In the genomic region with DNA sequence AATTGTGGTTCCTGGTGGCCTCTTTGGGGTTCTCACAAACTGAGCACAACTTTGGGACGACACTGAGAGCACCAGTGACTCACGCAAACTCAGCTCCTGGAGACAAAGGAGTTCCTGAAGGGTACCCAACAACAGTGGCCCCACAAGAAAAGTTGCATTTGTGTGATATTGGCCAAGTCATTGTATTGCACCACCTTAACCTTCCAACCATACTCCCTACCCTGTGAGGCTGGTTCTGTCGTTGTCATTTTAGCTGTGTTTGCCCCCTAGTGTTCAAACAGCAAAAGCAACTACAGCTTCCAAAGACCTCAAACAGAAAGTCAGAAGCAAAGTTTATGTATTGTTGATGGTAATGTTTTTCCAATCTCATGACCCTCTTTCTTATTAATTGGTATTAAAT, we compare ENCODE assay signal across 10 mouse cellular contexts. TPM values are rescaled to one million over a fixed set of nuclear protein-coding genes. Genes with fewer than 3 reads are reported as not detected.
A peak's percentile ranks its signal among the peaks of the same experiment; 100 is the strongest.
DNase-seq lines count a peak whose midpoint lies in the region; ATAC-seq and TF ChIP-seq lines count a peak whose summit lies in the region.
"Had no signal": no experiment of that assay in that cellular context is flagged by ENCODE, and none has a peak within 500 bp of the region (broad histone marks: within the 10 kb centered on the region; RNA-seq: fewer than 3 reads in every experiment).

No protein-coding gene starts in this region.

- H3K9me3 ChIP-seq in lung, embryonic 14.5 days (ENCODE audit: low read depth, low read length): no peaks in the 10 kb centered on the region
- H3K9me3 ChIP-seq: lung, embryonic 15.5 days had no signal

- H3K27me3 ChIP-seq in lung, embryonic 14.5 days (ENCODE audit: insufficient read depth, low read length): no peaks in the 10 kb centered on the region
- H3K27me3 ChIP-seq: lung, embryonic 15.5 days had no signal

- H3K4me3 ChIP-seq in lung, embryonic 14.5 days (ENCODE audit: low read depth, low read length): no peak overlapping the region
- H3K4me3 ChIP-seq: lung, embryonic 15.5 days had no signal

- peak; percentile 68 for TF ChIP-seq CTCF in lung, embryonic 14.5 days (IDR thresholded peaks at IDR 0.05; ENCODE audit: low read depth)

- H3K9ac ChIP-seq in lung, embryonic 14.5 days: no peak overlapping the region
- H3K9ac ChIP-seq: lung, embryonic 15.5 days had no signal

- no peaks in the 10 kb centered on the region for H3K4me1 ChIP-seq in lung, embryonic 14.5 days (ENCODE audit: insufficient read depth)
- H3K4me1 ChIP-seq: lung, embryonic 15.5 days had no signal

- H3K36me3 ChIP-seq in lung, embryonic 14.5 days (ENCODE audit: insufficient read depth): no peaks in the 10 kb centered on the region
- H3K36me3 ChIP-seq: lung, embryonic 15.5 days had no signal

- H3K27ac ChIP-seq in lung, embryonic 14.5 days (ENCODE audit: low read depth): no peak overlapping the region
- H3K27ac ChIP-seq: lung, embryonic 15.5 days had no signal

- no peak for ATAC-seq in lung, embryonic 14.5 days (ENCODE audit: insufficient read depth)
- ATAC-seq in granulocyte monocyte progenitor cell, adult 5-6 weeks (replicated peaks; ENCODE audit: poor library complexity, severe bottlenecking): peak; percentile 88

- H3K4me2 ChIP-seq in lung, embryonic 14.5 days: no peak overlapping the region
- H3K4me2 ChIP-seq: lung, embryonic 15.5 days had no signal

- 51% methylated on average over 3 of the region's 3 CpGs for WGBS in lung, embryonic 14.5 days

- DNase-seq in lung, embryonic 14.5 days: peak; percentile 28
- no peak for DNase-seq in lung, adult 18-20 months
- peak; percentile 21 for DNase-seq in T-cell, adult 2 months (ENCODE audit: low spot score)
- DNase-seq in thymus, postnatal 0 days (ENCODE audit: low spot score): peak; percentile 82
- no peak for DNase-seq in layer of hippocampus, postnatal 25 days (ENCODE audit: extremely low spot score in 1 of 2, low spot score in 1 of 2)
- DNase-seq in adrenal gland, postnatal 10 days: no peak
- no peak for DNase-seq in kidney, adult 18-20 months
- DNase-seq: heart, postnatal 14 days had no signal

RNA-seq across cellular contexts. Expression of gene Slfn14, which starts 23.4 kb away (rescaled TPM):
- polyA plus RNA-seq in lung, embryonic 14.5 days (2014; fragmentation: Nextera tagmentation; extraction: Ambion mirVana): 0.43 and 0.47 TPM in 2 replicates
- total RNA-seq in granulocyte monocyte progenitor cell, adult 5-6 weeks (2014; fragmentation: Nextera tagmentation): not detected in 2 replicates
- not detected in 2 replicates for total RNA-seq in granulocyte monocyte progenitor cell, adult 5-6 weeks (2017)
- 0.03 TPM in 1 of 2 replicates, not detected in the other for polyA plus RNA-seq in thymus, postnatal 0 days (2015; fragmentation: Nextera tagmentation; extraction: Ambion mirVana)
- not detected for total RNA-seq in layer of hippocampus, postnatal 25 days (2021)
- 1 to 10 TPM in 1 of 2 experiments, under 1 TPM in 1; 0.60 to 2.0 TPM for total RNA-seq in adrenal gland, postnatal 10 days (2021)

RNA-seq across cellular contexts. Expression of gene Ap2b1, which starts 35.7 kb away (rescaled TPM):
- 75.3 and 78.0 TPM in 2 replicates for polyA plus RNA-seq in lung, embryonic 14.5 days (2014; fragmentation: Nextera tagmentation; extraction: Ambion mirVana)
- total RNA-seq in granulocyte monocyte progenitor cell, adult 5-6 weeks (2014; fragmentation: Nextera tagmentation): 60.0 and 68.0 TPM in 2 replicates
- total RNA-seq in granulocyte monocyte progenitor cell, adult 5-6 weeks (2017): 46.0 and 60.0 TPM in 2 replicates
- 31.6 and 34.9 TPM in 2 replicates for polyA plus RNA-seq in thymus, postnatal 0 days (2015; fragmentation: Nextera tagmentation; extraction: Ambion mirVana)
- total RNA-seq in layer of hippocampus, postnatal 25 days (2021): 100 to 1,000 TPM; 370 TPM
- 10 to 100 TPM; 78.1 to 96.0 TPM for total RNA-seq in adrenal gland, postnatal 10 days (2021)

RNA-seq across cellular contexts. Expression of gene Pex12, which starts 39.2 kb away (rescaled TPM):
- polyA plus RNA-seq in lung, embryonic 14.5 days (2014; fragmentation: Nextera tagmentation; extraction: Ambion mirVana): 12.0 and 12.8 TPM in 2 replicates
- 5.8 and 9.0 TPM in 2 replicates for total RNA-seq in granulocyte monocyte progenitor cell, adult 5-6 weeks (2014; fragmentation: Nextera tagmentation)
- 6.3 and 6.6 TPM in 2 replicates for total RNA-seq in granulocyte monocyte progenitor cell, adult 5-6 weeks (2017)
- polyA plus RNA-seq in thymus, postnatal 0 days (2015; fragmentation: Nextera tagmentation; extraction: Ambion mirVana): 13.0 and 13.5 TPM in 2 replicates
- 10 to 100 TPM; 11.3 to 18.1 TPM for total RNA-seq in layer of hippocampus, postnatal 25 days (2021)
- 10 to 100 TPM in 1 of 2 experiments, 1 to 10 TPM in 1; 8.4 to 13.1 TPM for total RNA-seq in adrenal gland, postnatal 10 days (2021)

Comparison
In these comparisons a context has a peak if more than half of its experiments do, and no peak if none do; other contexts are left out.
1. DNase-seq: peak in lung, embryonic 14.5 days (single experiment), T-cell, adult 2 months (single experiment) and thymus, postnatal 0 days (single experiment); none in lung, adult 18-20 months (0 of 2), layer of hippocampus, postnatal 25 days (0 of 2), adrenal gland, postnatal 10 days (single experiment) and kidney, adult 18-20 months (single experiment).